Mouse (Mus musculus) hindbrain, embryonic 10.5 days (tissue): ENCODE results near the gene Gm49368. TPM values are rescaled to one million over a fixed set of nuclear protein-coding genes. Genes with fewer than 3 reads are reported as not detected.
"Not testable (repeated sequence)": the region's sequence is repeated elsewhere in the genome, so short reads cannot be mapped to it uniquely, and the experiment has no call there.

ENCODE experiments used
- DNase-seq: peaks from one replicate; pipeline ENCODE4 v3.0.0-alpha.2; 2017; ENCODE audit warnings: low spot score
- H3K27ac ChIP-seq: fragments of 300-500 bp; sonication (generic); 2 replicates; pipeline ENCODE4 v1.5.1; 2016; ENCODE audit warnings: mild to moderate bottlenecking, moderate library complexity
- H3K27me3 ChIP-seq: fragments of 300-500 bp; sonication (generic); 2 replicates; pipeline ENCODE4 v1.6.1; 2016; ENCODE audit warnings: mild to moderate bottlenecking; ENCODE audit not compliant: poor library complexity, insufficient read depth, severe bottlenecking
- H3K36me3 ChIP-seq: fragments of 300-500 bp; sonication (generic); 2 replicates; pipeline ENCODE4 v1.6.1; 2016; ENCODE audit warnings: mild to moderate bottlenecking, moderate library complexity
- H3K4me1 ChIP-seq: fragments of 300-500 bp; sonication (generic); replicated peaks from 2 replicates; pipeline ENCODE4 v1.6.1; 2016; ENCODE audit warnings: mild to moderate bottlenecking
- H3K4me3 ChIP-seq: fragments of 300-500 bp; sonication (generic); 2 replicates; pipeline ENCODE4 v1.5.1; 2016; ENCODE audit warnings: mild to moderate bottlenecking, moderate library complexity
- H3K9me3 ChIP-seq: fragments of 300-500 bp; sonication (generic); 2 replicates; pipeline ENCODE4 v1.6.1; 2016; ENCODE audit warnings: mild to moderate bottlenecking, moderate library complexity
- WGBS: fragments of 180-500 bp; shearing (Covaris S2); methylation state at CpG from one replicate; pipeline ENCODE4 v1.1.7; 2016; 5-methylcytosine and 5-hydroxymethylcytosine counted together
- polyA plus RNA-seq: library from polyadenylated mRNA; unstranded; fragments of >200 nt; fragmentation: Nextera tagmentation; extraction: Ambion mirVana; gene quantifications from 2 replicates; pipeline ENCODE4 v1.2.1, GENCODE M21; 2016

The Gm49368 gene
- polyA plus RNA-seq, 1 experiment from 2014 or later: 0.04 TPM

GRCm38 (mm10) chr7:128158688-128159354, 96.3 kb downstream of the Gm49368 start:
- not testable (repeated sequence) for H3K27me3 ChIP-seq, H3K4me1 ChIP-seq, H3K4me3 ChIP-seq, H3K27ac ChIP-seq, H3K9me3 ChIP-seq, H3K36me3 ChIP-seq, DNase-seq
- 87% methylated on average over 8 of the region's 8 CpGs for WGBS

DNA sequence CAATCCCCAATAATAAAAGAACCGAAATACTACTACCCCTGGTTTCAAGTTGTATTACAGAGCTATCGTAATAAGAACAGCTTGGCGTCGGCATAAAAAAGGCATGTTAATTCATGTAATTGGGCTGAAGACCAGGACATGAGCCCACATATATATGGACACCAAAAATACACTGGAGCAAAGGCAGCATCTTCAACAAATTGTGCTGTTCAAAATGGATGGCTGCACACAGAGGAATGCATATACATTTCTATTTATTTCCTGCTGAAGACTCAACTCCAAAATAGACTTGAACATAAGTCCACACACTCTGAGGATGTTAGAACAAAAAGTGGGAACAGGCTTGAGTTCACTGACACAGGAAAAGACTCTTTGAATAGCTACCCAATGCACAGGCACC, 101.5 kb downstream of the Gm49368 start:
- Histone ChIP-seq H3K27me3 (no peaks in the 10 kb centered on the region), H3K36me3 (no peaks in the 10 kb centered on the region), H3K4me1 (no peaks in the 10 kb centered on the region), H3K9me3 (no peaks in the 10 kb centered on the region), H3K4me3 (no peak overlapping the region), H3K27ac (no peak overlapping the region)
- 94% methylated on average over 4 of the region's 4 CpGs for WGBS
- no peak for DNase-seq

DNA sequence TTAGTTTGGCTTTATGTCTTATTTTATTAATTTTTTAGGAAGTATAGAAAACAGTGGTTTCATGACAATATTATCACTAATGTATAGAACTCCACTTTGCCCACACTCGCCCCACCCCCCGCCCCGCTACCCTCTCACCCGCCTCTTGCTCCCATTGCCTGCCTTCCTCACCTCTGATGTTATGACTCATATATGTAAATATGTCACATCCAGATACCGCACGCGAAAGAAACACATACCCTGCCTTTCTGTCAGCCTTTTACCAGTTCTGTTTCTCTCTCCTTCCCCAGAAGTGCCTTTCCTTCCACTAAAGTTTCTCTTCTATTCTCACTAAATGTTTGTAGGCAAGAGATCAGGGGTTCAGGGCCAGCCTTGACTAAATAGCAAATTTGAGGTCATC, 103.9 kb downstream of the Gm49368 start:
- H3K4me3 ChIP-seq: no peak overlapping the region
- no peaks in the 10 kb centered on the region for H3K36me3 ChIP-seq
- no peak overlapping the region for H3K27ac ChIP-seq
- no peaks in the 10 kb centered on the region for H3K4me1 ChIP-seq
- DNase-seq: no peak
- WGBS: 92% methylated on average over 7 of the region's 7 CpGs
- H3K9me3 ChIP-seq: no peaks in the 10 kb centered on the region
- H3K27me3 ChIP-seq: no peaks in the 10 kb centered on the region

DNA sequence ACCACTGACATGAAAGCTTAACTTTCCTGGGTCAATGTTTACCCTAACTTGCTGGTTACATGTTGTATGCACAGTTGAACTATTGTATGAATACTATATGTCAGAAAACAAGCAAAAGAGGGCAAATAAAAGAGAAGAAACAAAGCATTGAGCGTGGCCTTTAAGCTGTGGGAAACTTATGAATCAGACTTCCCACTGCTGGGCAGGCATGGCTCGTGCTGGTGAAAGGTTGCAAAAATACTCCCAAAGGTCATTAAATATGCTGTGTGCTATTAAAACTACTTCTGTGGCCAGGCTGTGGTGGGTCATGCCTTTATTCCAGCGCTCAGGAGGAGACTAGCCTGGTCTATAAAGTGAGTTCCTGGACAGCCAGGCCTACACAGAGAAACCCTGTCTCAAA, 107.5 kb downstream of the Gm49368 start:
- DNase-seq: no peak
- WGBS: 78% methylated on average over 3 of the region's 3 CpGs
- no peak overlapping the region for H3K4me3 ChIP-seq
- H3K27ac ChIP-seq: no peak overlapping the region
- H3K9me3 ChIP-seq: no peaks in the 10 kb centered on the region
- no peaks in the 10 kb centered on the region for H3K4me1 ChIP-seq
- no peaks in the 10 kb centered on the region for H3K36me3 ChIP-seq
- H3K27me3 ChIP-seq: no peaks in the 10 kb centered on the region

Other genes starting within 250 kb of the Gm49368 start
- 15.2 and 21.6 TPM in 2 replicates for gene Stx4a, start 238.4 kb upstream of the Gm49368 start, polyA plus RNA-seq
- gene Stx1b, start 238.1 kb upstream of the Gm49368 start, polyA plus RNA-seq: 5.0 and 8.5 TPM in 2 replicates
- 19.0 and 19.2 TPM in 2 replicates for gene Zfp646, start 186.5 kb upstream of the Gm49368 start, polyA plus RNA-seq
- gene Zfp668, start 185.9 kb upstream of the Gm49368 start, polyA plus RNA-seq: 41.4 and 42.3 TPM in 2 replicates
- 0.51 and 1.1 TPM in 2 replicates for gene Prss53, start 171.7 kb upstream of the Gm49368 start, polyA plus RNA-seq
- not detected in 2 replicates for gene Gm21974, start 167.2 kb upstream of the Gm49368 start, polyA plus RNA-seq
- gene Vkorc1, start 167.1 kb upstream of the Gm49368 start, polyA plus RNA-seq: 49.7 and 54.7 TPM in 2 replicates
- gene Bckdk, start 158.6 kb upstream of the Gm49368 start, polyA plus RNA-seq: 115 and 123 TPM in 2 replicates
- 50.4 TPM in 2 replicates for gene Kat8, start 150.2 kb upstream of the Gm49368 start, polyA plus RNA-seq
- gene Prss8, start 132.6 kb upstream of the Gm49368 start, polyA plus RNA-seq: 5.3 and 9.7 TPM in 2 replicates
- gene Prss36, start 116.0 kb upstream of the Gm49368 start, polyA plus RNA-seq: 10.4 and 11.6 TPM in 2 replicates
- 328 and 333 TPM in 2 replicates for gene Fus, start 95.2 kb upstream of the Gm49368 start, polyA plus RNA-seq
- 9.5 and 12.4 TPM in 2 replicates for gene Pycard, start 68.8 kb upstream of the Gm49368 start, polyA plus RNA-seq
- not detected in 2 replicates for gene Trim72, start 58.7 kb upstream of the Gm49368 start, polyA plus RNA-seq
- 0.58 and 0.73 TPM in 2 replicates for gene Itgam, start within 50 bp of the Gm49368 start, polyA plus RNA-seq
- not detected in 2 replicates for gene Itgax, start 66.9 kb downstream of the Gm49368 start, polyA plus RNA-seq
- not detected in 2 replicates for gene Itgad, start 91.7 kb downstream of the Gm49368 start, polyA plus RNA-seq
- 0.25 TPM in 1 of 2 replicates, not detected in the other for gene Cox6a2, start 143.7 kb downstream of the Gm49368 start, polyA plus RNA-seq
- gene Armc5, start 174.7 kb downstream of the Gm49368 start, polyA plus RNA-seq: 16.7 and 19.6 TPM in 2 replicates
- 10.2 and 13.5 TPM in 2 replicates for gene 9130023H24Rik, start 175.3 kb downstream of the Gm49368 start, polyA plus RNA-seq
- 37.9 and 50.9 TPM in 2 replicates for gene Tgfb1i1, start 184.1 kb downstream of the Gm49368 start, polyA plus RNA-seq
- 0.29 TPM in 1 of 2 replicates, not detected in the other for gene Slc5a2, start 203.0 kb downstream of the Gm49368 start, polyA plus RNA-seq
- 24.7 and 26.8 TPM in 2 replicates for gene BC017158, start 235.5 kb downstream of the Gm49368 start, polyA plus RNA-seq